Mouse (Mus musculus) liver, postnatal 0 days (tissue): ENCODE results near the gene Apoh.

Experiments used
- CTCF ChIP-seq: sonication (generic); IDR thresholded peaks from 2 replicates; pipeline ENCODE4 v1.5.1; 2016; ENCODE audit warnings: antibody characterized with exemption, low read depth
- EP300 ChIP-seq: IDR thresholded peaks from 2 replicates; pipeline ENCODE4 v1.6.1; 2016; ENCODE audit warnings: antibody characterized with exemption, low read depth, mild to moderate bottlenecking

GRCm38 (mm10) chr11:108303787-108304186, 39.4 kb upstream of the Apoh start:
- TF ChIP-seq CTCF (no peak), EP300 (no peak)
